Mouse (Mus musculus) limb, embryonic 10.5 days (tissue): ENCODE results near the gene Smim24. TPM values are rescaled to one million over a fixed set of nuclear protein-coding genes. Genes with fewer than 3 reads are reported as not detected.

ENCODE experiments used
- DNase-seq: peaks from one replicate; pipeline ENCODE4 v3.0.0-alpha.2; 2017; ENCODE audit warnings: low spot score
- H3K27ac ChIP-seq: fragments of 300-500 bp; sonication (generic); 2 replicates; pipeline ENCODE4 v1.5.1; 2016; ENCODE audit warnings: mild to moderate bottlenecking
- H3K27me3 ChIP-seq: fragments of 300-500 bp; sonication (generic); 2 replicates; pipeline ENCODE4 v1.6.1; 2016; ENCODE audit warnings: low read depth, mild to moderate bottlenecking; ENCODE audit not compliant: poor library complexity, severe bottlenecking
- H3K36me3 ChIP-seq: fragments of 300-500 bp; sonication (generic); 2 replicates; pipeline ENCODE4 v1.6.1; 2016; ENCODE audit warnings: mild to moderate bottlenecking, moderate library complexity
- H3K4me1 ChIP-seq: fragments of 300-500 bp; sonication (generic); 2 replicates; pipeline ENCODE4 v1.6.1; 2016
- H3K4me3 ChIP-seq: fragments of 300-500 bp; sonication (generic); 2 replicates; pipeline ENCODE4 v1.5.1; 2016; ENCODE audit warnings: mild to moderate bottlenecking, moderate library complexity
- H3K9me3 ChIP-seq: fragments of 300-500 bp; sonication (generic); replicated peaks from 2 replicates; pipeline ENCODE4 v1.6.1; 2016; ENCODE audit warnings: mild to moderate bottlenecking
- whole genome bisulfite sequencing: fragments of 180-500 bp; shearing (Covaris S2); methylation state at CpG from one replicate; pipeline ENCODE4 v1.1.7; 2016; 5-methylcytosine and 5-hydroxymethylcytosine counted together
- polyA plus RNA-seq: library from polyadenylated mRNA; unstranded; fragments of >200 nt; fragmentation: Nextera tagmentation; extraction: Ambion mirVana; gene quantifications from 2 replicates; pipeline ENCODE4 v1.2.1, GENCODE M21; 2016

Gene Smim24
- polyA plus RNA-seq, 1 experiment from 2014 or later, result 2.9 TPM

- WGBS, result 95% methylated on average over 20 of the region's 20 CpGs
- Histone ChIP-seq H3K4me3 (0 out of 2 replicates have a peak overlapping the region, but pooled peaks have one; percentile 3), H3K36me3 (peaks cover 57% of the 10 kb centered on the region)
Observed at GRCm38 (mm10) chr10:81387716-81388115, 5.1 kb upstream of the Smim24 start.

DNA sequence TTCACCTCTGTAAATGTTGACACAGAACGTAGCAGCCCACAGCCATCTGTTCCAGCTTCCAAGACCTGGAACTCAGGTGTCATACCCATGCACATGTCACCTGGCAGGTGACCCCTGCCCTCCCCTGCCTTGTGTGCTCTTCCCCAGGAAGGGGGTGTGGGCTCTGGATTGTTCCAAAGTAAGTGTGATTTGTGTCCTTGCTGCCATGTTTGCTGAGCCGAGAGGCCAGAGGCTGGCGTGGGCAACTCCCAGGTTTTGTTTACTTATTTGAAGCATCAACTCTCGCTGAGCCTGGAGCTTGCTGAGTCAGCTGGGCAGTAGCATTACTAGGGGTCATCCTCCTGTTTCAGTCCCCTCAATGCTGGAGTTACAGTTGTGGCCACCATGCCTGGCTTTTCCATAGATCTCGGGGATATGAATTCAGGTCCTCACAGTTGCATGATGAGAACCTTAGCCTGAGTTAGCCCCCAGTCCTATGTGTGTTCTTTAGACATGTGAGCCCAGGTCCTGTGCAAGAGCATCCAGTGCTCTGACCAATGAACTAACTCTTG, 4.3 kb upstream of the Smim24 start, which contains the start of gene Gm48552:
Gene Gm48552, plus strand, starts transcription at position 501 of the 551 bp plus-strand sequence.
- Histone ChIP-seq H3K36me3 (peaks cover 57% of the 10 kb centered on the region), H3K4me1 (peaks cover 33% of the 10 kb centered on the region), H3K4me3 (0 out of 2 replicates have a peak within 1 kb of the TSS, but pooled peaks have one; percentile 3), H3K27ac (no peak within 1 kb of the TSS), H3K27me3 (no peaks in the 10 kb centered on the region), H3K9me3 (no peaks in the 10 kb centered on the region)
- 91% methylated on average over 5 of the region's 5 CpGs for WGBS
- DNase-seq, result no peak

More at GRCm38 (mm10) chr10:81387716-81388115, 5.1 kb upstream of the Smim24 start:
- DNase-seq, result no peak
- Histone ChIP-seq H3K4me1 (peaks cover 24% of the 10 kb centered on the region), H3K27me3 (no peaks in the 10 kb centered on the region), H3K9me3 (no peaks in the 10 kb centered on the region), H3K27ac (no peak overlapping the region)

DNA sequence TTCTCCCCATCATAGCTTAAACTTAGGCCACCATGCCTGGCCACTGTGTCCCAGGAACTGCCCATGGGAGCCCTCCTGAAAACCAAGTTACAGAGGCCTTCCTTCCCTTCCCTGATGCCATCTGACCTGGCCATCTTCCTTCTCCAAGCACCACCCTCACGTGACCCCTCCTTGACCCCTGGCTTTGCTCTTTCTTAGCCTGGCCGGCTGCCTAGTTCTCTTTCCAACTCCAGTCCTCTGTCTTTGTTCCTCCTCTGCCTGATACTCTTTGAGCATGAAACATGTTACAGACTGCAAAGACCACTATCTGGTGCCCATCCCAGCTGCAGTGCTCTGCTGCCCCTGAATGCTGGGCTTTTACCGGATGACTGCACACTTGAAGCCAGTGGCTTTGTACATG, 3.5 kb upstream of the Smim24 start:
- Histone ChIP-seq H3K27me3 (no peaks in the 10 kb centered on the region), H3K4me1 (peaks cover 39% of the 10 kb centered on the region), H3K27ac (no peak overlapping the region), H3K36me3 (peaks cover 57% of the 10 kb centered on the region), H3K9me3 (no peaks in the 10 kb centered on the region), H3K4me3 (no peak overlapping the region)
- 67% methylated on average over 3 of the region's 3 CpGs for WGBS
- DNase-seq, result no peak

- Histone ChIP-seq H3K27ac (0 out of 2 replicates have a peak overlapping the region, but pooled peaks have one; percentile 6), H3K4me1 (peaks cover 35% of the 10 kb centered on the region)
- 64% methylated on average over 23 of the region's 23 CpGs for WGBS
Observed at GRCm38 (mm10) chr10:81389801-81390677, 2.8 kb upstream of the Smim24 start.

DNA sequence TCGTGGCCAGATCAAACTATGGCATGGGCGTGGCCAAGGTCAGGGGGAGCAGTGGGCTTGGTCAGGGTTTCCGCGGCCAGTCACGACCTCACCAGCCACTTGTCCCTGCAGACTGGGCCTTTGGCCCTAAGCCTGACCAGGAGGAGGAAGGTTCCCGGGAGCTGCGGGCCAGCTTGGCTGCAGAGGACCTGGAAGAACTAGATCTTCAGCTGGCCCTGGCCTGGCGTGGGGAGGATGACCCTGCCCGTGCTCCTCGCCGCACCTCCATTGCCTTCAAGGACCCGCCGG, 2.2 kb upstream of the Smim24 start:
- Histone ChIP-seq H3K27me3 (no peaks in the 10 kb centered on the region), H3K4me3 (no peak overlapping the region), H3K36me3 (peaks cover 57% of the 10 kb centered on the region), H3K4me1 (peaks cover 29% of the 10 kb centered on the region), H3K9me3 (no peaks in the 10 kb centered on the region), H3K27ac (no peak overlapping the region)
- WGBS, result 91% methylated on average over 13 of the region's 13 CpGs
- no peak for DNase-seq

More at GRCm38 (mm10) chr10:81389801-81390677, 2.8 kb upstream of the Smim24 start:
- peak; percentile 85 for DNase-seq
- Histone ChIP-seq H3K36me3 (peaks cover 57% of the 10 kb centered on the region), H3K27me3 (no peaks in the 10 kb centered on the region), H3K9me3 (no peaks in the 10 kb centered on the region), H3K4me3 (no peak overlapping the region)

- DNase-seq, result no peak
- Histone ChIP-seq H3K27ac (no peak overlapping the region), H3K4me1 (peaks cover 26% of the 10 kb centered on the region), H3K36me3 (peaks cover 40% of the 10 kb centered on the region), H3K9me3 (no peaks in the 10 kb centered on the region), H3K4me3 (no peak overlapping the region), H3K27me3 (peaks cover 11% of the 10 kb centered on the region)
- WGBS, result 86% methylated on average over 6 of the region's 6 CpGs
Observed at GRCm38 (mm10) chr10:81392270-81392669, 581 bp upstream of the Smim24 start.

- H3K4me1 ChIP-seq, result peaks cover 29% of the 10 kb centered on the region
- H3K4me3 ChIP-seq, result peak overlapping the region; percentile 43
- H3K36me3 ChIP-seq, result peaks cover 28% of the 10 kb centered on the region
- 6% methylated on average over 19 of the region's 19 CpGs for WGBS
- H3K27me3 ChIP-seq, result peaks cover 19% of the 10 kb centered on the region
- peak overlapping the region; percentile 73 for H3K27ac ChIP-seq
- DNase-seq, result no peak
- H3K9me3 ChIP-seq, result no peaks in the 10 kb centered on the region
Observed at GRCm38 (mm10) chr10:81393456-81394063, 709 bp downstream of the Smim24 start.

GRCm38 (mm10) chr10:81395127-81395526, 2.3 kb downstream of the Smim24 start:
- WGBS, result 16% methylated on average over 5 of the region's 5 CpGs
- peaks cover 33% of the 10 kb centered on the region for H3K4me1 ChIP-seq
- H3K4me3 ChIP-seq, result no peak overlapping the region
- no peak overlapping the region for H3K27ac ChIP-seq
- DNase-seq, result peak; percentile 89
- H3K9me3 ChIP-seq, result no peaks in the 10 kb centered on the region
- peaks cover 23% of the 10 kb centered on the region for H3K36me3 ChIP-seq
- H3K27me3 ChIP-seq, result peaks cover 30% of the 10 kb centered on the region

GRCm38 (mm10) chr10:81395865-81396264, 3.0 kb downstream of the Smim24 start:
- Histone ChIP-seq H3K4me1 (peaks cover 40% of the 10 kb centered on the region), H3K9me3 (no peaks in the 10 kb centered on the region), H3K27ac (no peak overlapping the region), H3K36me3 (peaks cover 21% of the 10 kb centered on the region), H3K4me3 (no peak overlapping the region), H3K27me3 (peaks cover 38% of the 10 kb centered on the region)
- DNase-seq, result no peak
- WGBS, result 91% methylated on average over 4 of the region's 4 CpGs

- Histone ChIP-seq H3K36me3 (peaks cover 15% of the 10 kb centered on the region), H3K4me1 (peaks cover 49% of the 10 kb centered on the region), H3K4me3 (no peak overlapping the region), H3K27me3 (peaks cover 40% of the 10 kb centered on the region), H3K9me3 (no peaks in the 10 kb centered on the region), H3K27ac (peak overlapping the region; percentile 11; the same call in 1 of the 2 replicates)
- no peak for DNase-seq
- 65% methylated on average over 5 of the region's 5 CpGs for WGBS
Observed at GRCm38 (mm10) chr10:81396749-81397148, 3.9 kb downstream of the Smim24 start.

DNA sequence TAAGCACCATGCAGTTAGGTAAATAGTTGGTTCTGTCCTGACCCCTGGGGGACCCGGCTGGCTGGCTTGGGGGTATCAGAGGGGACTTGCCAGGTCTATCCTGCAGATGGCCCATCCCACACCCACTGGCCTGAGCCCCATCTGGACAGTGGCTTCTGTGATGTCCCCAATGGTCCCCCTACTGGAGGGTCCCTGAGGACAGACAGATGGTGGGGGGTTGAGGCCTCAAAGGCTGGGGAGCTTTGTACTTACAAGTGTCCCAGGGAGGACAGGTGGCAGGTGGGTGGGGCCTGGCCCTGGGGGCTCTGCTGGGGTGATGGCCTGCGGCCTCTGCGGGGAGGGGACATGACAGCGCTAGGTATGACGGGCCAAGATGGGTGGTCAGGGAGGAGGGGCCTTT, 6.4 kb downstream of the Smim24 start:
- DNase-seq, result no peak
- Histone ChIP-seq H3K4me1 (peaks cover 55% of the 10 kb centered on the region), H3K27ac (peak overlapping the region; percentile 92), H3K36me3 (peaks cover 15% of the 10 kb centered on the region), H3K27me3 (peaks cover 62% of the 10 kb centered on the region), H3K9me3 (no peaks in the 10 kb centered on the region), H3K4me3 (peak overlapping the region; percentile 40; the same call in 1 of the 2 replicates)
- WGBS, result 50% methylated on average over 5 of the region's 5 CpGs

- Histone ChIP-seq H3K27ac (peak overlapping the region; percentile 92), H3K27me3 (peaks cover 67% of the 10 kb centered on the region), H3K4me1 (peaks cover 60% of the 10 kb centered on the region), H3K9me3 (no peaks in the 10 kb centered on the region), H3K4me3 (peak overlapping the region; percentile 40), H3K36me3 (peaks cover 21% of the 10 kb centered on the region)
- no peak for DNase-seq
- 73% methylated on average over 18 of the region's 18 CpGs for WGBS
Observed at GRCm38 (mm10) chr10:81399798-81400308, 7.0 kb downstream of the Smim24 start.
